Mouse (Mus musculus): ENCODE results near the gene Reck.

Gene Reck

GRCm38 (mm10) chr4:43906443-43906842 is 31.1 kb downstream of the Reck start:
- no peak for DNase-seq (ENCODE audit: low spot score)

- no peak for DNase-seq (ENCODE audit: low spot score)
Measured at GRCm38 (mm10) chr4:43918221-43918620, 42.9 kb downstream of the Reck start.

- no peak for DNase-seq (ENCODE audit: low spot score)
Measured at GRCm38 (mm10) chr4:43920602-43921001, 45.3 kb downstream of the Reck start.

- no peak for DNase-seq (ENCODE audit: low spot score)
Measured at GRCm38 (mm10) chr4:43925125-43925524, 49.8 kb downstream of the Reck start.

- DNase-seq (ENCODE audit: low spot score), result peak; percentile 65
Measured at GRCm38 (mm10) chr4:43925779-43926178, 50.4 kb downstream of the Reck start.

- peak; percentile 22 for DNase-seq (ENCODE audit: low spot score)
Measured at GRCm38 (mm10) chr4:43927826-43928225, 52.5 kb downstream of the Reck start.

- DNase-seq (ENCODE audit: low spot score), result no peak
Measured at GRCm38 (mm10) chr4:43931877-43932276, 56.5 kb downstream of the Reck start.

GRCm38 (mm10) chr4:43936186-43936585 is 60.9 kb downstream of the Reck start:
- DNase-seq (ENCODE audit: low spot score), result no peak

- peak; percentile 12 for DNase-seq (ENCODE audit: low spot score)
Measured at GRCm38 (mm10) chr4:43936749-43937674, 61.7 kb downstream of the Reck start.

GRCm38 (mm10) chr4:43941315-43941714 is 66.0 kb downstream of the Reck start:
- no peak for DNase-seq (ENCODE audit: low spot score)

GRCm38 (mm10) chr4:43942421-43942820 is 67.1 kb downstream of the Reck start:
- no peak for DNase-seq (ENCODE audit: low spot score)

GRCm38 (mm10) chr4:43947571-43947970 is 72.2 kb downstream of the Reck start:
- no peak for DNase-seq (ENCODE audit: low spot score)

GRCm38 (mm10) chr4:43957292-43957845 is 82.0 kb downstream of the Reck start, which contains the start of gene Glipr2:
Gene Glipr2 (plus strand): TSS chr4:43957401.
- peak; percentile 60 for DNase-seq (ENCODE audit: low spot score)

- no peak for DNase-seq (ENCODE audit: low spot score)
Measured at GRCm38 (mm10) chr4:43957846-43958461, 82.6 kb downstream of the Reck start.

GRCm38 (mm10) chr4:43959523-43960179 is 84.3 kb downstream of the Reck start:
- DNase-seq (ENCODE audit: low spot score), result no peak

GRCm38 (mm10) chr4:43960207-43960606 is 84.9 kb downstream of the Reck start:
- DNase-seq (ENCODE audit: low spot score), result no peak

GRCm38 (mm10) chr4:43964326-43964833 is 89.0 kb downstream of the Reck start:
- DNase-seq (ENCODE audit: low spot score), result peak; percentile 34

- DNase-seq (ENCODE audit: low spot score), result no peak
Measured at GRCm38 (mm10) chr4:43964951-43965684, 89.8 kb downstream of the Reck start.

GRCm38 (mm10) chr4:43965856-43966535 is 90.7 kb downstream of the Reck start:
- DNase-seq (ENCODE audit: low spot score), result no peak

GRCm38 (mm10) chr4:43968650-43969049 is 93.3 kb downstream of the Reck start:
- DNase-seq (ENCODE audit: low spot score), result no peak

- no peak for DNase-seq (ENCODE audit: low spot score)
Measured at GRCm38 (mm10) chr4:43969373-43969772, 94.0 kb downstream of the Reck start.
